Mouse (Mus musculus): ENCODE results near the gene Otub1. TPM values are rescaled to one million over a fixed set of nuclear protein-coding genes. Genes with fewer than 3 reads are reported as not detected.

The Otub1 gene
- polyA plus RNA-seq, 1 experiment from 2014 or later, result 242 TPM

DNA sequence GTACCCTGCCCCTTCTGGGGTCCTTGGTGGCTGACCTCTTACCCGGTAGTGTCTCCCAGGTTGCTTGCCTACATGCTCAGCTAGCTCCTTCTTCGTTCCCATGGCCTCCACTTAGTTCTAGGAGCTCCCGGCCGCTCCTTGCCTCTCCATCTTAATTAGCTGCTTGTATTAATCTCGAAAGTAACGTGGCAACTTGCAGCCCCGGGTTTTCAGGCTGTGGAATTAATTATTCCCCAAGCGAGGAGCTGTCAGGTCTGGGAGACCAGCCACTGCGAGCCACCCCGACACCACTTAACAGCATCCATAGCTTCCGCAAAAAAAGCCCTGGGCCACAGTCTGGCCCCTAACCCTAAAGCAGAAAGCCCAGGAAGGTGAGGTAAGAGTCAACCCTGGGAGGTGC is 22.7 kb downstream of the Otub1 start:
- ATAC-seq, result no peak
- peak overlapping the region; percentile 44 for H3K27ac ChIP-seq
- peak overlapping the region; percentile 25; the same call in 1 of the 2 replicates for H3K4me2 ChIP-seq
- H3K9me3 ChIP-seq (replicated peaks), result no peaks in the 10 kb centered on the region
- H3K9ac ChIP-seq, result peak overlapping the region; percentile 34; the same call in 1 of the 2 replicates
- H3K4me1 ChIP-seq, result peaks cover 77% of the 10 kb centered on the region
- H3K27me3 ChIP-seq, result peaks cover 38% of the 10 kb centered on the region
- H3K36me3 ChIP-seq (ENCODE audit: poor library complexity, severe bottlenecking), result no peaks in the 10 kb centered on the region
- H3K4me3 ChIP-seq, result no peak overlapping the region
- WGBS, result 19% methylated on average over 11 of the region's 11 CpGs

GRCm38 (mm10) chr19:7182273-7182949 is 23.7 kb downstream of the Otub1 start:
- peak overlapping the region; percentile 46 for H3K4me2 ChIP-seq
- H3K4me3 ChIP-seq, result no peak overlapping the region
- H3K36me3 ChIP-seq (ENCODE audit: poor library complexity, severe bottlenecking), result no peaks in the 10 kb centered on the region
- peaks cover 30% of the 10 kb centered on the region for H3K27me3 ChIP-seq
- peaks cover 88% of the 10 kb centered on the region for H3K4me1 ChIP-seq
- peak overlapping the region; percentile 51 for H3K27ac ChIP-seq
- WGBS, result 3% methylated on average over 23 of the region's 23 CpGs
- H3K9me3 ChIP-seq (replicated peaks), result no peaks in the 10 kb centered on the region
- no peak overlapping the region for H3K9ac ChIP-seq
- ATAC-seq, result peak; percentile 81

DNA sequence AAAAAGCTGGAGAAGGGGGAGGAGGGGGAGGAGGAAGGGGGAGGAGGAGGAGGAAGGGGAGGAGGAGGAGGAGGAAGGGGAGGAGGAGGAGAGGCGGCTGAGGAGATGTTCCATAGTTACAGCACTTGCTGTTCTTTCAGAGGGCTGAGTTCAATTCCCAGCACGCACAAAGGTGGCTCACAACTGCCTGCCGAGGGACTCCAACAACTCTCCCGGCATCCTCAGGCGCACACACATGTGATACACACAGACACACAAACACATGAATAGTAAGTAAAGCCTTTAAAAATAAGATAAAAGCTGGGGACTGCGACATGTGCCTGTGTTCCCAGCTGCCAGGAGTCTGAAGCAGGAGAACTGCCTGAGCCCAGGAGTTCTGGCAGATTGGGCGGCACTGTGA is 24.6 kb downstream of the Otub1 start:
- WGBS, result 34% methylated on average over 7 of the region's 7 CpGs
- H3K27me3 ChIP-seq, result peaks cover 21% of the 10 kb centered on the region
- no peak overlapping the region for H3K4me3 ChIP-seq
- no peak for ATAC-seq
- H3K36me3 ChIP-seq (ENCODE audit: poor library complexity, severe bottlenecking), result no peaks in the 10 kb centered on the region
- H3K9ac ChIP-seq, result no peak overlapping the region
- peaks cover 90% of the 10 kb centered on the region for H3K4me1 ChIP-seq
- H3K4me2 ChIP-seq, result peak overlapping the region; percentile 46; the same call in 1 of the 2 replicates
- peak overlapping the region; percentile 51 for H3K27ac ChIP-seq
- no peaks in the 10 kb centered on the region for H3K9me3 ChIP-seq (replicated peaks)

- peaks cover 16% of the 10 kb centered on the region for H3K27me3 ChIP-seq
- ATAC-seq, result no peak
- 71% methylated on average over 8 of the region's 8 CpGs for WGBS
Measured at GRCm38 (mm10) chr19:7180756-7181405, 25.2 kb downstream of the Otub1 start.

DNA sequence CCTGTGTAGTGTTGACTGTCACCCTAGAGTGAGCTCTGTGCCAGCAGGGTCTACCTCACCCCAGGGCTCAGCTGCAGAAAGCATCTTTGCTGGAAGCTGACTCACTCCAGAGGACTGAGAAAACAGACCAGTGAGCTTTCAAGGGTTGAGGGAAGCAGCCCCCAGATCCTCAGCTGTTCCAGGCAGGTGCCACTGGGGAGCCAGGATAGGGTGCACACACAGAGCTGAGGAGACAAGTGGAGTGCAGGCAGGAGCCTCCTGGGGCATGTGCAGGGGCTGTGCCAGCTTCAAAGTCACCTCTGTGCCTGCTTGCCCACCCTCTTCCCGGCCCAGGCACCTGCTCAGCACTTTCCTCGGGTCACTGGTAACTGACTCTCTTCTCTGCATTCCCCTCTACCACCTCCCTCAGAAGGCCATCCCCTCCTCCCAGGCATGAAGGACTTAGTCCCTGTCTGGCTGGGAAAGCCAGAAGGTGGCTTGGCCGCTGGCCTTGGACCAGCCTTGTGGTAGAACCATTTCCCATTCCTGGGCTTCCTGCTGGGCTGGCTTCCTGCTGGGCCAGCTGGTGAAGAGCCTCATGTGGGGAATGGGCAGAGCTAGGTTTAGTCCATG is 27.2 kb downstream of the Otub1 start:
- 57% methylated on average over 3 of the region's 3 CpGs for WGBS
- peaks cover 85% of the 10 kb centered on the region for H3K4me1 ChIP-seq

More at GRCm38 (mm10) chr19:7180756-7181405, 25.2 kb downstream of the Otub1 start:
- H3K36me3 ChIP-seq (ENCODE audit: poor library complexity, severe bottlenecking), result no peaks in the 10 kb centered on the region
- H3K4me1 ChIP-seq, result peaks cover 93% of the 10 kb centered on the region
- H3K9me3 ChIP-seq (replicated peaks), result no peaks in the 10 kb centered on the region
- H3K27ac ChIP-seq, result no peak overlapping the region
- no peak overlapping the region for H3K4me2 ChIP-seq
- H3K9ac ChIP-seq, result no peak overlapping the region
- no peak overlapping the region for H3K4me3 ChIP-seq

GRCm38 (mm10) chr19:7177804-7178511 is 28.2 kb downstream of the Otub1 start:
- WGBS, result 48% methylated on average over 13 of the region's 13 CpGs
- Histone ChIP-seq H3K4me1 (peaks cover 81% of the 10 kb centered on the region), H3K27ac (no peak overlapping the region), H3K9me3 (replicated peaks) (no peaks in the 10 kb centered on the region), H3K4me2 (no peak overlapping the region), H3K9ac (no peak overlapping the region), H3K4me3 (no peak overlapping the region), H3K36me3 (ENCODE audit: poor library complexity, severe bottlenecking) (no peaks in the 10 kb centered on the region), H3K27me3 (no peaks in the 10 kb centered on the region)
- peak; percentile 5; the same call in 1 of the 2 replicates for ATAC-seq

More for the DNA sequence above, 27.2 kb downstream of the Otub1 start:
- Histone ChIP-seq H3K36me3 (ENCODE audit: poor library complexity, severe bottlenecking) (no peaks in the 10 kb centered on the region), H3K9ac (no peak overlapping the region), H3K27me3 (peaks cover 5% of the 10 kb centered on the region; the same call in 1 of the 2 replicates), H3K9me3 (replicated peaks) (no peaks in the 10 kb centered on the region), H3K27ac (peak overlapping the region; percentile 32), H3K4me3 (no peak overlapping the region), H3K4me2 (no peak overlapping the region)
- ATAC-seq, result no peak

DNA sequence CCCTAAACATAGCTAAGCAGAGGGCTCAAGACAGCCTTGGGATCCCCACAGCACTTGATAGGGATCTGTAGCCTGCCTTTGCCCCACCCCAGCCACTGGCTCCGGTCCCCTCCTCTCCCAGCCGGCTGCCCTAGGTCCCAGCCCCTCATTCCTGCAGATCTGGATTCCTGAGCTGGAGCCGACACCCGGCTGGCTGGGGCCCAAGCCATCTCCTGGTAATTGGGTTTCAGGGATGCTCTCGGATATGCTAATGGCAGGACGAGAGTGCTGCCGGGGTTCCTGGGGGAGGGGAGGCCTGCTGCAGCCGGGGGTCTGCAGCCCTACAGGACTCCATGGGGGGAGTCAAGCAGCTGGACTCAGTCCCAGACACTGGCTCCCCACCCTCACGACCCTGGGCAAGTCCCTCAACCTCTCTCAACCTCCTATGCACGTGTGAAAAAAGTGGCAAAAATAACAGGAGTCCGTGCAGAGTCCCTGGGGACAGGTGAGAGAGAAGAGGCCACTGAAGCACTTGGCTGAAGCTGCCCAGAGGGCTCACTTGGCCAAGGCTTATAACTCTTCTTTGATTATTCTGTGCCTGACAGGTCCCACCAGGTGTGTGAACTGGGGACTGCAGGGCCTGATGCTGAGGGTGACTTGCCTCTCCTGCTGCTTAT is 29.9 kb downstream of the Otub1 start:
- H3K36me3 ChIP-seq (ENCODE audit: poor library complexity, severe bottlenecking), result no peaks in the 10 kb centered on the region
- H3K9ac ChIP-seq, result peak overlapping the region; percentile 27; the same call in 1 of the 2 replicates
- peak; percentile 12; the same call in 1 of the 2 replicates for ATAC-seq
- H3K4me2 ChIP-seq, result peak overlapping the region; percentile 23
- no peak overlapping the region for H3K4me3 ChIP-seq
- 6% methylated on average over 11 of the region's 11 CpGs for WGBS
- H3K9me3 ChIP-seq (replicated peaks), result no peaks in the 10 kb centered on the region
- H3K27ac ChIP-seq, result peak overlapping the region; percentile 22
- peaks cover 80% of the 10 kb centered on the region for H3K4me1 ChIP-seq
- no peaks in the 10 kb centered on the region for H3K27me3 ChIP-seq

- peak overlapping the region; percentile 9; the same call in 1 of the 2 replicates for H3K9ac ChIP-seq
- H3K36me3 ChIP-seq (ENCODE audit: poor library complexity, severe bottlenecking), result no peaks in the 10 kb centered on the region
- H3K27me3 ChIP-seq, result peaks cover 7% of the 10 kb centered on the region
- peak overlapping the region; percentile 38 for H3K4me2 ChIP-seq
- H3K4me3 ChIP-seq, result no peak overlapping the region
- 6% methylated on average over 13 of the region's 13 CpGs for WGBS
- peak overlapping the region; percentile 80 for H3K27ac ChIP-seq
- peak; percentile 96 for ATAC-seq
- H3K9me3 ChIP-seq (replicated peaks), result no peaks in the 10 kb centered on the region
- H3K4me1 ChIP-seq, result peaks cover 47% of the 10 kb centered on the region
Measured at GRCm38 (mm10) chr19:7172051-7172866, 33.9 kb downstream of the Otub1 start.

GRCm38 (mm10) chr19:7171447-7171846 is 34.7 kb downstream of the Otub1 start:
- peak overlapping the region; percentile 80 for H3K27ac ChIP-seq
- WGBS, result 7% methylated on average over 8 of the region's 8 CpGs

GRCm38 (mm10) chr19:7170916-7171315 is 35.2 kb downstream of the Otub1 start:
- Histone ChIP-seq H3K27ac (peak overlapping the region; percentile 80), H3K4me2 (no peak overlapping the region), H3K9ac (no peak overlapping the region; the same call in 1 of the 2 replicates), H3K9me3 (replicated peaks) (no peaks in the 10 kb centered on the region), H3K4me3 (no peak overlapping the region), H3K36me3 (ENCODE audit: poor library complexity, severe bottlenecking) (no peaks in the 10 kb centered on the region), H3K4me1 (peaks cover 45% of the 10 kb centered on the region), H3K27me3 (peaks cover 19% of the 10 kb centered on the region)
- 71% methylated on average over 6 of the region's 6 CpGs for WGBS
- no peak for ATAC-seq

More at GRCm38 (mm10) chr19:7171447-7171846, 34.7 kb downstream of the Otub1 start:
- Histone ChIP-seq H3K27me3 (peaks cover 13% of the 10 kb centered on the region), H3K9me3 (replicated peaks) (no peaks in the 10 kb centered on the region), H3K4me2 (peak overlapping the region; percentile 38), H3K4me3 (no peak overlapping the region), H3K4me1 (peaks cover 45% of the 10 kb centered on the region), H3K36me3 (ENCODE audit: poor library complexity, severe bottlenecking) (no peaks in the 10 kb centered on the region), H3K9ac (no peak overlapping the region; the same call in 1 of the 2 replicates)
- ATAC-seq, result peak; percentile 22

Data from forebrain, embryonic 13.5 days (tissue).